Mouse (Mus musculus): ENCODE results near the gene Plekhg5.

- TF ChIP-seq GATA1 (IDR thresholded peaks at IDR 0.05; ENCODE audit: borderline replicate concordance, low read length) (no peak), FLI1 (IDR thresholded peaks at IDR 0.05; ENCODE audit: low read length) (no peak)
Observed at GRCm38 (mm10) chr4:152092751-152093293, 20.5 kb downstream of the Plekhg5 start.
